Mouse (Mus musculus) liver, embryonic 16.5 days (tissue): ENCODE measurements around the gene Olfr934. TPM values are rescaled to one million over a fixed set of nuclear protein-coding genes. Genes with fewer than 3 reads are reported as not detected.

ENCODE experiments used
- ATAC-seq: fragments of 200-750 bp; cut with Nextera tagmentation; 2 replicates; pipeline ENCODE4 v1.8.0; 2017; ENCODE audit warnings: low read depth, mild to moderate bottlenecking, moderate number of reproducible peaks, moderate library complexity
- H3K27ac ChIP-seq: fragments of 300-500 bp; sonication (generic); 2 replicates; pipeline ENCODE4 v1.5.1; 2014; ENCODE audit warnings: mild to moderate bottlenecking, low read length
- H3K27me3 ChIP-seq: fragments of 300-500 bp; sonication (generic); 2 replicates; pipeline ENCODE4 v1.6.1; 2014; ENCODE audit warnings: low read depth, low read length, mixed read lengths; ENCODE audit not compliant: control insufficient read depth, insufficient read depth
- H3K36me3 ChIP-seq: fragments of 300-500 bp; sonication (generic); 2 replicates; pipeline ENCODE4 v1.6.1; 2014; ENCODE audit warnings: mild to moderate bottlenecking; ENCODE audit not compliant: control insufficient read depth, insufficient read depth
- H3K4me1 ChIP-seq: fragments of 300-500 bp; sonication (generic); 2 replicates; pipeline ENCODE4 v1.6.1; 2014; ENCODE audit warnings: low read depth, low read length, mixed read lengths; ENCODE audit not compliant: control insufficient read depth
- H3K4me2 ChIP-seq: fragments of 300-500 bp; sonication (generic); 2 replicates; pipeline ENCODE4 v1.6.1; 2014; ENCODE audit warnings: low read depth, low read length, mixed read lengths
- H3K4me3 ChIP-seq: fragments of 300-500 bp; sonication (generic); 2 replicates; pipeline ENCODE4 v1.5.1; 2014; ENCODE audit warnings: low read depth, mild to moderate bottlenecking, low read length
- H3K9ac ChIP-seq: fragments of 300-500 bp; sonication (generic); 2 replicates; pipeline ENCODE4 v1.6.1; 2014; ENCODE audit warnings: low read depth, low read length
- H3K9me3 ChIP-seq: fragments of 300-500 bp; sonication (generic); replicated peaks from 2 replicates; pipeline ENCODE4 v1.6.1; 2016; ENCODE audit warnings: low read length; ENCODE audit not compliant: control insufficient read depth
- WGBS: fragments of 180-500 bp; shearing (Covaris S2); extraction: QIAGEN DNeasy Blood & Tissue Kit; methylation state at CpG from one replicate; pipeline ENCODE4 v1.1.7; 2014; ENCODE audit not compliant: insufficient replicate concordance; 5-methylcytosine and 5-hydroxymethylcytosine counted together
- polyA plus RNA-seq: library from polyadenylated mRNA; unstranded; fragments of >200 nt; fragmentation: Nextera tagmentation; extraction: Ambion mirVana; gene quantifications from 2 replicates; pipeline ENCODE4 v1.2.1, GENCODE M21; 2015

Gene Olfr934
- polyA plus RNA-seq = not detected in 2 replicates

DNA sequence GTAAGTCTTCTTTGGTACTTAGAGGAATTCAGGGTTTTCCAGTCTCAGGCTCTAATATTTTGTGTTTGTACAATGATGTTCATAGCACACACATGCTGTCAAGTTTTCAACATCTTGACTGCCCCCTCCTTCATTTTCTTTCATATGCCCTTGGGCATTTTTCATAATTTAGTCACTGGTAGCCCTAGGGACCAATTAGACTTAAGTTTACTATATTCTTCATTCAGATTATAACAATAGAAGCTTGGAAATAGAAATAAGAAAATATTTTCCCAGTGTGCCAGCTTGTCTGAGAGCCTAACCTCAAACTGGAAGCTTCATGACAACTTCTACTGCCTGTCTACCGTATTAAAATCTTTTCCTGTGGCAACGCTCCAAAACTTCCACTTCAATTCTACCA lies at the start of gene Olfr934:
Olfr934 (minus strand) TSS at position 101 of the 400 bp plus-strand sequence.
- WGBS = 61% methylated on average over 2 of the region's 2 CpGs
- H3K9ac ChIP-seq = no peak within 1 kb of the TSS
- H3K36me3 ChIP-seq = no peaks in the 10 kb centered on the region
- H3K4me2 ChIP-seq = no peak within 1 kb of the TSS
- no peaks in the 10 kb centered on the region for H3K27me3 ChIP-seq
- no peak within 1 kb of the TSS for H3K27ac ChIP-seq
- ATAC-seq = no peak
- H3K9me3 ChIP-seq = no peaks in the 10 kb centered on the region
- H3K4me3 ChIP-seq = no peak within 1 kb of the TSS
- no peaks in the 10 kb centered on the region for H3K4me1 ChIP-seq

DNA sequence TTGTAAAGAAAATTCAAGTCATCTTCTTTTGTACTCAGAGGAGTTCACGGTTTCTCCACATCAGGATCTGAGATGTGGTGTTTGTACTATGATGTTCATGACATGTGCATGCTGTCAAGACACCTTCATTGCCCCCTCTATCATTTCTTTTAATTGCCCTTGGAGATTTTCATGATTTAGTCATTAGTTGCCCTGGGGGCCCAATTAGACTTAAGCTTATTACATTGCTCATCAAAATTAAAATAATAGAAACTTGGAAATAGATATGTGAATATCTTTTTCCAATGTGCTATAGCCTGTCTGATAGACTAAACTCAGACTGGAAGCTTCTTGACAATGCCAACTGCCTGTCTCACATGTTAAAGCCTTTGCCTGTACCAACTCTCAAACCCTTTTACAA lies 35.2 kb upstream of the Olfr934 start, which contains the start of gene Olfr146:
Olfr146 (minus strand) TSS at position 101 of the 400 bp plus-strand sequence.
- H3K4me2 ChIP-seq = no peak within 1 kb of the TSS
- no peak within 1 kb of the TSS for H3K4me3 ChIP-seq
- no peaks in the 10 kb centered on the region for H3K27me3 ChIP-seq
- ATAC-seq = no peak
- no peak within 1 kb of the TSS for H3K27ac ChIP-seq
- H3K36me3 ChIP-seq = no peaks in the 10 kb centered on the region
- H3K4me1 ChIP-seq = no peaks in the 10 kb centered on the region
- no peaks in the 10 kb centered on the region for H3K9me3 ChIP-seq
- H3K9ac ChIP-seq = no peak within 1 kb of the TSS
- 42% methylated on average over 1 of the region's 1 CpGs for WGBS

DNA sequence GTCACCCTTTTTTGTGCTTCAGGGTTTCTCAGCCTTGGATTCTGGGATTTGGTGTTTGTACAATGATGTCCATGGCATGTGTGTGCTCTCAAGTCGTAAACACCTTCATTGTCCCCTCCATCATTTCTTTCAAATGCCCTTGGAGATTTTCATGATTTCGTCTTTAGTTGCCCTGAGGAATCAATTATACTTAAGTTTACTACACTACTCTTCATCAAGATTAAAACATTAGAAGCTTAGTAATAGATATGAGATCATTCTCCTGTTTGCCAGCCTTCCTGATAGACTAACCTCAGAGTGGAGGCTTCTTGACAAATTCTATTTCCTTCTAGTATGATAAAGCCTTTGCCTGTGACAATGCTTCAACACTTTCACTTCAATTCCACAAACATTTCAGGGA lies 11.5 kb upstream of the Olfr934 start, which contains the start of gene Olfr935:
Olfr935 (minus strand) TSS at position 101 of the 400 bp plus-strand sequence.
- Histone ChIP-seq H3K9ac (no peak within 1 kb of the TSS), H3K4me2 (no peak within 1 kb of the TSS), H3K27me3 (no peaks in the 10 kb centered on the region), H3K4me1 (no peaks in the 10 kb centered on the region), H3K4me3 (no peak within 1 kb of the TSS), H3K27ac (no peak within 1 kb of the TSS), H3K36me3 (no peaks in the 10 kb centered on the region), H3K9me3 (no peaks in the 10 kb centered on the region)
- no peak for ATAC-seq
- 44% methylated on average over 2 of the region's 2 CpGs for WGBS

DNA sequence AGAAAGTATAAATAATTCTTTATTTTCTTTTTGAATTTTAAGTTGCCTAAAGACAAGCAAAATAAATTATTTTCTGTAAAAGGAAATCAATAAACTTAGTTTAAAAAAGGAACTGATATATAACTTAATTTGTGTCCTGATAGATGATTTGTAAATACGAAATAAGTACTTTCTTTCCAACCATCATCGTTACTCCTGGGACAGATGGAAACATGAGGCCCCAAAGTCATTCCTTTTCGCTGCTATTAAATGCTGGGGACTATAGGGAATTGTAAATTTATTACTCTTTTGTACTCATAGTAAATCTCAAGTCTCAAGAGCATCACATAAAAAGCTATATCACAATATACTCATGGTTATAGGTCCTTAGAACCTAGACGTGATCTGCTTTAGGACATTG lies 16.1 kb downstream of the Olfr934 start, which contains the start of gene Olfr933:
Olfr933 (plus strand) TSS at position 301 of the 400 bp plus-strand sequence.
- Histone ChIP-seq H3K4me3 (no peak within 1 kb of the TSS), H3K4me1 (no peaks in the 10 kb centered on the region), H3K9ac (no peak within 1 kb of the TSS), H3K27ac (no peak within 1 kb of the TSS), H3K36me3 (no peaks in the 10 kb centered on the region), H3K27me3 (no peaks in the 10 kb centered on the region), H3K4me2 (no peak within 1 kb of the TSS), H3K9me3 (no peaks in the 10 kb centered on the region)
- 53% methylated on average over 4 of the region's 4 CpGs for WGBS
- no peak for ATAC-seq

DNA sequence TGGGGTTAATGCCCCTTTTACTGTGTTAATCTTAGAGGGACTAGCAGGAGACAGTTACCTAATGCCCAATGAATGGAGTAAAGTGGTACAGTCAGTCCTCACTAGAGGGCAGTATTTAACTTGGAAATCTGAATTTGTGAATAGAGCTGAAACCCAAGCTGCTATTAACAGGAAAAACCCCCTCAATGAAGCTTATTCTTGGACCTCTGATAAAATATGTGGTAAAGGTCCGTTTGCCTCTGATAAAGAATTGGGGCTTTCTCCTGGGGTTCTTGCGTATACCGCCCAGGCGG lies 34.0 kb downstream of the Olfr934 start:
- Histone ChIP-seq H3K36me3 (no peaks in the 10 kb centered on the region), H3K4me1 (no peaks in the 10 kb centered on the region), H3K9ac (no peak overlapping the region), H3K4me2 (no peak overlapping the region), H3K27ac (no peak overlapping the region), H3K27me3 (no peaks in the 10 kb centered on the region), H3K9me3 (no peaks in the 10 kb centered on the region; the same call in 1 of the 2 replicates), H3K4me3 (no peak overlapping the region)
- no peak for ATAC-seq
- 62% methylated on average over 4 of the region's 4 CpGs for WGBS

DNA sequence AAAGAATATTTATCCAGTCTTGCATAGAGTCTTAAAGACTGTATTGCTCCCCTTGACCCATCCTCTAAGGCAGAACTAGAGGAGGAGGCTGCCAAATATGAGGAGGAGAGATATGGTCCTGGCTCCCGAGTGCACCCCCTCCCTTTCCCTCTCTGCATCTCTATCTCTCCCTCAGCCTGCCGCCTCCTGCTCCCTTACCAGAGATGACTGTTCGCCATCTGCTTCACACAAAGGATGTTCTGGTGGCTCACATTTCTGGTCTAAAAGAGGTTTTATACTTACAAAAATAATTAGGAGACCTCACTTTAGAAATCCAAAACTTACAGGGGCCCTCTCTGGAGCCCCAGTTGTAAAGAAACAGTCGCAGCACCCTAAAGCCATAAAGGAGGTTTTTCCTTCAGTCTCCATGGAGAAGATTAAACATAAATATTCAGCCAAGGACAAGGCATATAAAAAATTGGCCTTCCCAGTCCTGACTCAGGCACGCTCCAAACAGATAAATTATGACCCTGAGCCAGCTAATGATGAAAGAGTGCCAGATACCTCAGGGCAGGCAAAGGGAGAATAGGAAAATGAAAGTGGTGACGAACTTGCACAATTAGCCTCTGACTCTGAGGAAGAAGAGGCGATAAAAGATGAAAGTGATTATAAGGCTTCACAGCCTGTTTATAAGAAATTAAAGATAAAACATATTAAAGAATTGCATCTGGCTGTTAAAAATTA lies 34.6 kb downstream of the Olfr934 start:
- H3K27me3 ChIP-seq = no peaks in the 10 kb centered on the region
- 63% methylated on average over 7 of the region's 7 CpGs for whole genome bisulfite sequencing

More for the DNA sequence above, 34.6 kb downstream of the Olfr934 start:
- ATAC-seq = no peak
- H3K9ac ChIP-seq = no peak overlapping the region
- H3K4me3 ChIP-seq = no peak overlapping the region
- no peaks in the 10 kb centered on the region for H3K4me1 ChIP-seq
- no peaks in the 10 kb centered on the region for H3K36me3 ChIP-seq
- no peak overlapping the region for H3K27ac ChIP-seq
- no peak overlapping the region for H3K4me2 ChIP-seq
- H3K9me3 ChIP-seq = no peaks in the 10 kb centered on the region; the same call in 1 of the 2 replicates

Other genes starting within 250 kb of the Olfr934 start
- not detected in 2 replicates for gene Olfr920, start 236.0 kb downstream of the Olfr934 start, polyA plus RNA-seq
- not detected in 2 replicates for gene Olfr921, start 215.2 kb downstream of the Olfr934 start, polyA plus RNA-seq
- gene Olfr922, start 173.7 kb downstream of the Olfr934 start, polyA plus RNA-seq = not detected in 2 replicates
- not detected in 2 replicates for gene Olfr923, start 161.8 kb downstream of the Olfr934 start, polyA plus RNA-seq
- gene Olfr924, start 143.9 kb downstream of the Olfr934 start, polyA plus RNA-seq = not detected in 2 replicates
- gene Olfr26, start 133.3 kb downstream of the Olfr934 start, polyA plus RNA-seq = not detected in 2 replicates
- not detected in 2 replicates for gene Olfr926, start 111.2 kb downstream of the Olfr934 start, polyA plus RNA-seq
- not detected in 2 replicates for gene Olfr930, start 58.5 kb downstream of the Olfr934 start, polyA plus RNA-seq
- not detected in 2 replicates for gene Olfr933, start 16.0 kb downstream of the Olfr934 start, polyA plus RNA-seq
- gene Olfr935, start 11.4 kb upstream of the Olfr934 start, polyA plus RNA-seq = not detected in 2 replicates
- not detected in 2 replicates for gene Olfr146, start 35.1 kb upstream of the Olfr934 start, polyA plus RNA-seq
- not detected in 2 replicates for gene Olfr937, start 76.6 kb upstream of the Olfr934 start, polyA plus RNA-seq
- not detected in 2 replicates for gene Olfr938, start 90.6 kb upstream of the Olfr934 start, polyA plus RNA-seq
- gene Olfr27, start 139.8 kb upstream of the Olfr934 start, polyA plus RNA-seq = not detected in 2 replicates
- gene Olfr943, start 178.0 kb upstream of the Olfr934 start, polyA plus RNA-seq = not detected in 2 replicates
- gene Olfr944, start 213.6 kb upstream of the Olfr934 start, polyA plus RNA-seq = not detected in 2 replicates